Mouse (Mus musculus) spleen, postnatal 4 days (tissue): ENCODE results near the gene Rasa3.
A peak's percentile ranks its signal among the peaks of the same experiment; 100 is the strongest.

Source experiments
- DNase-seq, 2 experiments: peaks; one replicate each; pipeline ENCODE4 v3.0.0; 2022; ENCODE audit warnings: low spot score in 2 of 2

The Rasa3 gene

GRCm38 (mm10) chr8:13677413-13677883 is at the start of gene Rasa3:
Rasa3 (minus strand) TSS chr8:13677603.
- DNase-seq: peak; percentile 94 to 96

- peak; percentile 38 to 78 for DNase-seq
These were observed 48.3 kb upstream of the Rasa3 start for GRCm38 (mm10) chr8:13725722-13726121.

DNA sequence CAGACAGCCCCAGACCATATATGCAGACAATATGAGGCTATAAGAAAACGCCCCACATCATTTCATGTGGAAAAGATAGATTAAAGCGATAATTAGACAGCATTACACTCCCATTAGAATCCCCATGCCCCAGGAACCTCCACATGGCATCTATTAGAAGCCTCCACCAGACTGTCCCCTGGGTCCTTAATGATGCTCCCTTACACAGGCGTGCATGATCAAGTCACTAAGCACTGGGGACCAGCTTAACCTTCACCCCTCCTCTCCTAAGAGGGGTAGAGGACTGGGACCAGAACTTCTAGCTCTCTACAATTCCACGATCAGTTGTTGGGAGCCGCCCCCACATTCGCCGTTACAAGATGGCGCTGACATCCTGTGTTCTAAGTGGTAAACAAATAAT is 41.6 kb upstream of the Rasa3 start:
- DNase-seq: no peak

- no peak for DNase-seq
These were observed 31.1 kb upstream of the Rasa3 start for GRCm38 (mm10) chr8:13708514-13708913.

- no peak for DNase-seq
These were observed 29.5 kb upstream of the Rasa3 start for GRCm38 (mm10) chr8:13706918-13707317.

DNA sequence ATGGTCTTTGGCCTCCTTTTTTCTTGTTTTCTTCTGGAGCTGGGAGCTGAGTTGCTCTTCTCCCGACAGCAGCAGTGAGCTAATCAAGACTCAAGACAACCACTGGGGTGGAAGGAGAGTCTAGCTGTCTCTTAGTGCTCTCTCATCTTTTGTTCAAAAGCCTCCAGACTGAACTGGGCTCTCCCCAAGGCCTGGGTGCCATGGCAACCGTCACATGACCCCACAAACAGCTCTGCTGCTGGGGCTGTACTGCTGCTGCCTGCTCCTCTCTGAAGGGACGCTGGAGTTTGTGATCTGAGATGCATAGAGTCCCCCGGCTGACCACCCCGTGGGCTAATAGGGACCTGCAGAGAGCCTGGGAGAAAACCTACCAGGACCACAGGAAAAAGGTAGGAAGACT is 28.3 kb upstream of the Rasa3 start, which contains the start of gene Cfap97d2:
Cfap97d2 (plus strand) TSS at position 222 of the 400 bp plus-strand sequence.
- DNase-seq: no peak

DNA sequence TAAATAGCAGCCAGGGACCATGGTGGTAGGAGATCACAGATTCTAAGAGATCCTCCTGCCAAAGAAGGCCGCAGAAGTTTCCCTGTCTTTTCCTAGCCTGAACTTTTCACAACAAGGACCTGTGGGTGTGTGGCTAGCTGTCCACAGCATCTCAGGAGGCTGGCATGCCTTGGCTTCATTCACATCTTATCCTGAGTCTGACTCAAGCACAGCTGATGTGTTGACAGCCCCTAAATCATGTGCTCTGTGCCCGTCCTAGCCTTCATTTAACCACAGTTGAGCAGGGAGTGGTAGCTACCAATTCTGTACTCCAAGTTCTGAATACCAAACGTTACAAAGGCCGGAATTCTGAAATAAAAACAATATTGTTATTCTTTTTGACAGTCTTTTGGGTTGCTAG is 26.9 kb upstream of the Rasa3 start:
- DNase-seq: no peak

DNA sequence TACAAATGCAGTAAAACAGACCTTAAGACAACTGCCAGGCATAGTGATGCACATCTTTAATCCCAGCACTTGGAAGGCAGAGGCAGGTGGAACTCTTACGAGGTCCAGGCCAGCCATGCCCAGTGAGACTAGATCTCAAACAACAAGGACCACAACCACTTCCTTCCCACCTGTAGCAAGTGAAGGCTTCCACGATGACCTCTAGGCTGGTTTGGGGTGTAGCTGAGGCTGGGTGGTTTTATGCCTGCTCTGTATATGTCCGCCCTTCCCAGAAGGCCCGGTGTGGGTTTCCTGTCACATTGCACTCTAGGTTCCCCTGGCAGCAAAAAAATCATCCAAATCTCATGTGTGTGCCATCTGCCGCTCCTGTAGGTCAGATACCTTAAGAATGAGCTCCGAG is 26.4 kb upstream of the Rasa3 start:
- no peak for DNase-seq

DNA sequence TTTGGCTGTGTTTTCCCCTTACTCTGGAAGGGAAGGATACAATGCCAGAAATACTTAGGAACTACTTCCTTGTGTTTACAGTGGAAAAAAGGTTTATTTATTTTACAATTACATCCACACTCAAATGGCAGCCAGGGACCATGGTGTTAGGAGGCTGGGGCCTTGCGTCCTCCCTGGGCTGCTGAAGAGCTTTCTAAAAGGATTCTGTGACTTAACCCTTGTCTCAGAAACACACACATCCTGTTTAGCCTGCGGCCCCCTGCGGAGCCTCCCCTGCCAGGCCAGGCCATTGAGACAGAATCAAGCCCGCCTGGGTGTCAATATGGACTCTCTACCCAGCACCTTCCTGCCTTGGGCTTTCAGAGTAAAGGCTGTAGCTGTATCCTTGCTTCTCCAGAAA is 25.4 kb upstream of the Rasa3 start:
- no peak for DNase-seq

- no peak for DNase-seq
These were observed 22.0 kb upstream of the Rasa3 start for GRCm38 (mm10) chr8:13699323-13699949.

DNA sequence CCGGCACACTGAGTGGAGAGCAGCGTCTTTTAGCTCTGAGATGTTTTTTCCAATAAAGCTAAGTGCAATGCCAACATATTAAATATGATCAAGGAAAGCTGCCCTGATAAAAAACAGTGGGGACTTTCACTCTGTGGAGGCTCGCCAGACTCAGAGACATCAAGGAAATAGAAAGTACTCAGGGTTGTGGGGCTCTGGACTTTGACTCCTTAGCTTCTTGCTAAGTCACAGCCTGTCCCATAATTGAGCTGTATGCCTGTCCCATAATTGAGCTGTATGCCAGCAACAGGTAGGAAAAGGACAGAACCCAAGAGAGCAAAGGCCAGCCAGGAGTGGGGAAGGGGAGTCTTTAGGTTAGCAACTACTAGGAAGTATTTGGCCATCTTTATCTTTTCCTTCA is 20.9 kb upstream of the Rasa3 start:
- DNase-seq: no peak

DNA sequence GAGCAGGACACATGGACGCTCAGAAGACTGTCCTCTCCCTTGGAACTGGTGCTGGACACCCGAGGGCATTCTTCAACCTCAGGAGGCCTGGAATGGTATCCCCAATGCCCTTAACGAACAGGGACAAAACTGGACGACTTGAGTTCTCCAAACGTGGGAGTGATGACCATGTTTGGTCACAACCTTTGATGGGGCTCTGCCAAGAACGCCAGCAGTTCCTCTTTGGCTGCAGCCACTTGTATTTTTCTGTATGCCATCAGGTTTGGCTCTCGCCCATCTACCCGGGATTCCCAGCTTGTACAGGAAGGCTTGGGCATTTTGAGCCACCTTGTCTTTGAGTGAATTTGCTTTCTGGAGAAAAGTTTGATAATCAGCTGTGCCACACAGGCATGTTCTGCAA is 20.3 kb upstream of the Rasa3 start:
- DNase-seq: no peak

DNA sequence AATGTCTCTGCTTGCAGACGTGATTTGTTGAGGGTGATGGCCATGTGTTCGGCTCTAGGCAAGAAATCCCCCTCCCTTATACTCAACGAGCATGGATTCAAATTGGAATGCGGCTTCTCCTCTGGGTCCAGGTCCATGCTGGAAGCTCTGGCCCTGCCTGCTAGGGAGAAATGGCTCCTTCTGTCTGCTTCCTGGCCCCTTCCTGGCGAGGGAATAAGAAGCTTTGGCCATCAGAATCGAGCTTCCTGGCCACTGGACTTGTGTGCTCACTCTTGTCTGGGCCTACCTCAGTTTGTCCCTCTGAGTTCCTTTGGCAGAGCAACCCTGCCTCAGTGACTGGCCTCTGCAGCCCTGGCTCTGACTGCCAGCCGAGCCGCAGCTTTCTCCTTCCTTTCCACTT is 19.8 kb upstream of the Rasa3 start:
- DNase-seq: no peak

DNA sequence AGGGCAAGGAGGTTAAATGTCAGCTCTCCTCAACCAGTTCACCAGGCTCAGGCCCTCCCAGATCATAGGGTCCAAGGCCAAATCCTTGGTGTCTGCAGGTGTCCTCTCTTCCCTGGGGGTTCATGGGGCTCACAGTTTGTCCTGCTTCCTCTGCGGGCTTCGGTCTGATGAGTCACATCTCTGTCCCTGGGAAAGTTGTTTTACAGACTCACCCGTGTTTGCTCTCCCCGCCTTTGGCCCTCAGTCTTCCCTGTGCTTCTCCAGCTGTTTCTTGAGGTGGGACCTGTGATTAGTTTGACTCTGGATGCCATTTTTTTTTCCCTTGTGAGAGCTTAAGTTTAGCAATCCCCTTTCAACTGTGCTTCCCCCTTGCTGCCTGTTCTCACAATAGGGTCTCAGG is 18.8 kb upstream of the Rasa3 start:
- DNase-seq: no peak

- no peak for DNase-seq
These were observed 17.9 kb upstream of the Rasa3 start for GRCm38 (mm10) chr8:13695203-13695867.

- no peak for DNase-seq
These were observed 17.3 kb upstream of the Rasa3 start for GRCm38 (mm10) chr8:13694735-13695134.

GRCm38 (mm10) chr8:13692302-13693066 is 15.1 kb upstream of the Rasa3 start:
- no peak for DNase-seq

DNA sequence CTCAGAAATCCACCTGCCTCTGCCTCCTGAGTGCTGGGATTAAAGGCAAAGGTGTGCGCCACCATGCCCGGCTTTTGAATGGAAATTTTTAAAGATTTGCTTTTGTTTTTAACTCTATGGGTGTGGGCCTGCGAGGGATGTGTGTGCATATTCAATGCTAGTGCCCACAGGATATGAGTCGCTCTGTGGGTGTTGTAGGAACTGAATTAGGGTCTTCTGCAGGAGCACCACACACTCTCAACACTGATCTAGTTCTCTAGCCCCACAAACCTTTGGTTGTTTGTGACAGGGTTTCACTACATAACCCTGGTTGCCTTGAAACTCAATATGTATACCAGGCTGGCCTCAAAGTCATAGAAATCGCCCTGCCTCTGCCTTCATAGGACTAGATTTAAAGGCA is 11.9 kb upstream of the Rasa3 start:
- DNase-seq: no peak

- DNase-seq: no peak
These were observed 11.1 kb upstream of the Rasa3 start for GRCm38 (mm10) chr8:13688461-13688860.

- peak in 1 of 2 experiments; percentile 37 for DNase-seq
These were observed 10.5 kb upstream of the Rasa3 start for GRCm38 (mm10) chr8:13687941-13688340.

DNA sequence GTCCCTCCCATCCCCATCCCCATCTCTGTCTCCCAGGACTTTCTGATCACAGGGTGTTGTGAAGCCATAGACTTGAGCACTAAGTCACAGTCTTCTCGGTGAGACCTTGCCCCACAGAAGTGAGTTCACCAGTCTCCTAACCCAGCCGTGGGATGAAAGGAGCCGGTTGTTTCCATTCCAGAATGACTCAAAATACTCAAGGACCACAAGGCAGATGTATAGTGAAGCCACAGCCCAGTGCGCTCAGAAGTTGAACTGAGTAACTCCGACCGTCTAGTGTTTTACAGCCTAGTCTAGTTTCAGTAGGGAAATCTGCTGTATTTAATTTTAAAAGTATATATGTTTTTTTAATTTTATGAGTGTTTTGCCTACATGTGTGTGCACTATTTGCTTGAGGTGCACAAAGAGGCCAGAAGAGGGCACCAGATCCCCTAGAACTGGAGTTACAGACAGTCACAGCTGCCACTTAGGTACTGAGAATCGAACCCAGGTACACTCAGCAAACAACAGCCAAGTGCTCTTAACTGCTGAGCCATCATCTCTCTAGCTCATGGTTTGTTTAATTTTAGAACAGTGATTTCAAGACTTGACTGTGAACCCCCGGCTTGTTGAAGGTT is 9.8 kb upstream of the Rasa3 start:
- no peak for DNase-seq

GRCm38 (mm10) chr8:13686426-13686825 is 9.0 kb upstream of the Rasa3 start:
- DNase-seq: peak in 1 of 2 experiments; percentile 46
